Mouse (Mus musculus): ENCODE measurements around the gene Rhbdl3. TPM values are rescaled to one million over a fixed set of nuclear protein-coding genes. Genes with fewer than 3 reads are reported as not detected.

Rhbdl3 gene
- polyA plus RNA-seq, 1 experiment, result 2.8 TPM

- peak overlapping the region; percentile 36 for H3K4me3 ChIP-seq (ENCODE audit: insufficient read depth, low read depth, low read length)
- H3K36me3 ChIP-seq (ENCODE audit: control insufficient read depth, insufficient read depth, low read length), result peaks cover 7% of the 10 kb centered on the region; the same call in 1 of the 2 replicates
- peaks cover 14% of the 10 kb centered on the region for H3K4me1 ChIP-seq (ENCODE audit: control insufficient read depth, insufficient read depth, low read length)
- DNase-seq, result peak; percentile 5
- H3K27me3 ChIP-seq (replicated peaks; ENCODE audit: control insufficient read depth, insufficient read depth, low read length), result no peaks in the 10 kb centered on the region
- no peak for TF ChIP-seq POLR2A (IDR thresholded peaks at IDR 0.05; ENCODE audit: low read depth, low read length)
- no peak for TF ChIP-seq CTCF (conservative IDR thresholded peaks at IDR 0.05; ENCODE audit: insufficient read depth, insufficient read length, low read depth, low read length)
- no peak overlapping the region for H3K27ac ChIP-seq (ENCODE audit: insufficient read depth, low read depth, low read length)
These were observed 83.7 kb downstream of the Rhbdl3 start for GRCm38 (mm10) chr11:80384461-80384860.

- DNase-seq, result no peak
- Histone ChIP-seq H3K27me3 (replicated peaks; ENCODE audit: control insufficient read depth, insufficient read depth, low read length) (no peaks in the 10 kb centered on the region), H3K27ac (ENCODE audit: insufficient read depth, low read depth, low read length) (no peak overlapping the region), H3K4me3 (ENCODE audit: insufficient read depth, low read depth, low read length) (peak overlapping the region; percentile 36; the same call in 1 of the 2 replicates), H3K4me1 (ENCODE audit: control insufficient read depth, insufficient read depth, low read length) (peaks cover 14% of the 10 kb centered on the region), H3K36me3 (ENCODE audit: control insufficient read depth, insufficient read depth, low read length) (peaks cover 7% of the 10 kb centered on the region; the same call in 1 of the 2 replicates)
- TF ChIP-seq POLR2A (IDR thresholded peaks at IDR 0.05; ENCODE audit: low read depth, low read length) (no peak), CTCF (conservative IDR thresholded peaks at IDR 0.05; ENCODE audit: insufficient read depth, insufficient read length, low read depth, low read length) (no peak)
- 14% methylated on average over 4 of the region's 4 CpGs for WGBS
These were observed 84.3 kb downstream of the Rhbdl3 start for GRCm38 (mm10) chr11:80385055-80385454.

- DNase-seq, result no peak
- no peak overlapping the region for H3K4me3 ChIP-seq (ENCODE audit: insufficient read depth, low read depth, low read length)
- peaks cover 14% of the 10 kb centered on the region for H3K36me3 ChIP-seq (ENCODE audit: control insufficient read depth, insufficient read depth, low read length)
- peaks cover 14% of the 10 kb centered on the region for H3K4me1 ChIP-seq (ENCODE audit: control insufficient read depth, insufficient read depth, low read length)
- no peak overlapping the region for H3K27ac ChIP-seq (ENCODE audit: insufficient read depth, low read depth, low read length)
- WGBS, result 39% methylated on average over 2 of the region's 2 CpGs
- H3K27me3 ChIP-seq (replicated peaks; ENCODE audit: control insufficient read depth, insufficient read depth, low read length), result no peaks in the 10 kb centered on the region
- TF ChIP-seq CTCF (conservative IDR thresholded peaks at IDR 0.05; ENCODE audit: insufficient read depth, insufficient read length, low read depth, low read length), result no peak
- TF ChIP-seq POLR2A (IDR thresholded peaks at IDR 0.05; ENCODE audit: low read depth, low read length), result no peak
These were observed 86.1 kb downstream of the Rhbdl3 start for GRCm38 (mm10) chr11:80386790-80387189.

GRCm38 (mm10) chr11:80389885-80390284 is 89.2 kb downstream of the Rhbdl3 start:
- Histone ChIP-seq H3K27me3 (replicated peaks; ENCODE audit: control insufficient read depth, insufficient read depth, low read length) (no peaks in the 10 kb centered on the region), H3K36me3 (ENCODE audit: control insufficient read depth, insufficient read depth, low read length) (peaks cover 21% of the 10 kb centered on the region), H3K4me3 (ENCODE audit: insufficient read depth, low read depth, low read length) (no peak overlapping the region), H3K4me1 (ENCODE audit: control insufficient read depth, insufficient read depth, low read length) (peaks cover 4% of the 10 kb centered on the region), H3K27ac (ENCODE audit: insufficient read depth, low read depth, low read length) (no peak overlapping the region)
- no peak for TF ChIP-seq POLR2A (IDR thresholded peaks at IDR 0.05; ENCODE audit: low read depth, low read length)
- no peak for TF ChIP-seq CTCF (conservative IDR thresholded peaks at IDR 0.05; ENCODE audit: insufficient read depth, insufficient read length, low read depth, low read length)
- DNase-seq, result no peak
- WGBS, result 86% methylated on average over 1 of the region's 1 CpGs

- H3K27me3 ChIP-seq (replicated peaks; ENCODE audit: control insufficient read depth, insufficient read depth, low read length), result no peaks in the 10 kb centered on the region
- H3K27ac ChIP-seq (ENCODE audit: insufficient read depth, low read depth, low read length), result no peak overlapping the region
- no peak for DNase-seq
- peaks cover 28% of the 10 kb centered on the region for H3K36me3 ChIP-seq (ENCODE audit: control insufficient read depth, insufficient read depth, low read length)
- no peak for TF ChIP-seq CTCF (conservative IDR thresholded peaks at IDR 0.05; ENCODE audit: insufficient read depth, insufficient read length, low read depth, low read length)
- no peak for TF ChIP-seq POLR2A (IDR thresholded peaks at IDR 0.05; ENCODE audit: low read depth, low read length)
- H3K4me3 ChIP-seq (ENCODE audit: insufficient read depth, low read depth, low read length), result no peak overlapping the region
- 91% methylated on average over 2 of the region's 2 CpGs for WGBS
- H3K4me1 ChIP-seq (ENCODE audit: control insufficient read depth, insufficient read depth, low read length), result no peaks in the 10 kb centered on the region; the same call in 1 of the 2 replicates
These were observed 90.9 kb downstream of the Rhbdl3 start for GRCm38 (mm10) chr11:80391407-80392120.

GRCm38 (mm10) chr11:80395930-80396329 is 95.2 kb downstream of the Rhbdl3 start:
- no peaks in the 10 kb centered on the region for H3K4me1 ChIP-seq (ENCODE audit: control insufficient read depth, insufficient read depth, low read length)
- DNase-seq, result no peak
- H3K27ac ChIP-seq (ENCODE audit: insufficient read depth, low read depth, low read length), result no peak overlapping the region
- 82% methylated on average over 3 of the region's 3 CpGs for WGBS
- H3K27me3 ChIP-seq (replicated peaks; ENCODE audit: control insufficient read depth, insufficient read depth, low read length), result no peaks in the 10 kb centered on the region
- peaks cover 29% of the 10 kb centered on the region for H3K36me3 ChIP-seq (ENCODE audit: control insufficient read depth, insufficient read depth, low read length)
- TF ChIP-seq POLR2A (IDR thresholded peaks at IDR 0.05; ENCODE audit: low read depth, low read length) (no peak), CTCF (conservative IDR thresholded peaks at IDR 0.05; ENCODE audit: insufficient read depth, insufficient read length, low read depth, low read length) (no peak)
- no peak overlapping the region for H3K4me3 ChIP-seq (ENCODE audit: insufficient read depth, low read depth, low read length)

GRCm38 (mm10) chr11:80396617-80397016 is 95.9 kb downstream of the Rhbdl3 start:
- Histone ChIP-seq H3K4me3 (ENCODE audit: insufficient read depth, low read depth, low read length) (no peak overlapping the region), H3K4me1 (ENCODE audit: control insufficient read depth, insufficient read depth, low read length) (no peaks in the 10 kb centered on the region), H3K27me3 (replicated peaks; ENCODE audit: control insufficient read depth, insufficient read depth, low read length) (no peaks in the 10 kb centered on the region), H3K36me3 (ENCODE audit: control insufficient read depth, insufficient read depth, low read length) (peaks cover 24% of the 10 kb centered on the region), H3K27ac (ENCODE audit: insufficient read depth, low read depth, low read length) (no peak overlapping the region)
- DNase-seq, result no peak
- no peak for TF ChIP-seq CTCF (conservative IDR thresholded peaks at IDR 0.05; ENCODE audit: insufficient read depth, insufficient read length, low read depth, low read length)
- no peak for TF ChIP-seq POLR2A (IDR thresholded peaks at IDR 0.05; ENCODE audit: low read depth, low read length)
- WGBS, result 80% methylated on average over 4 of the region's 4 CpGs

Other genes with a start within 250 kb of the Rhbdl3 start
- 7.5 and 9.2 TPM in 2 replicates for gene Crlf3, start 219.9 kb upstream of the Rhbdl3 start, polyA plus RNA-seq (2012; rRNA removed)
- gene Atad5, start 211.5 kb upstream of the Rhbdl3 start, polyA plus RNA-seq (2012; rRNA removed), result 0.22 and 0.25 TPM in 2 replicates
- 10.2 and 12.3 TPM in 2 replicates for gene Tefm, start 158.7 kb upstream of the Rhbdl3 start, polyA plus RNA-seq (2012; rRNA removed)
- 25.9 and 26.8 TPM in 2 replicates for gene Adap2, start 146.8 kb upstream of the Rhbdl3 start, polyA plus RNA-seq (2012; rRNA removed)
- 7.0 and 7.6 TPM in 2 replicates for gene Rnf135, start 117.1 kb upstream of the Rhbdl3 start, polyA plus RNA-seq (2012; rRNA removed)
- gene Rhot1, start 91.9 kb upstream of the Rhbdl3 start, polyA plus RNA-seq (2012; rRNA removed), result 13.7 and 18.3 TPM in 2 replicates
- gene 5730455P16Rik, start 77.1 kb downstream of the Rhbdl3 start, polyA plus RNA-seq (2012; rRNA removed), result 4.1 and 5.0 TPM in 2 replicates
- gene Zfp207, start 82.4 kb downstream of the Rhbdl3 start, polyA plus RNA-seq (2012; rRNA removed), result 66.8 and 72.8 TPM in 2 replicates
- gene Psmd11, start 127.7 kb downstream of the Rhbdl3 start, polyA plus RNA-seq (2012; rRNA removed), result 52.8 and 53.4 TPM in 2 replicates
- 0.53 and 1.0 TPM in 2 replicates for gene Cdk5r1, start 176.1 kb downstream of the Rhbdl3 start, polyA plus RNA-seq (2012; rRNA removed)

Data from kidney, adult 2 months (tissue).